Mouse (Mus musculus) E14TG2a.4 (cell line): ENCODE data around the gene Ccdc187.

Source experiments
- H3K27me3 ChIP-seq: 2 replicates; pipeline ENCODE4 v1.6.1; 2014; ENCODE audit warnings: low read length, control low read depth; ENCODE audit not compliant: insufficient read depth
- H3K36me3 ChIP-seq: 2 replicates; pipeline ENCODE4 v1.6.1; 2014; ENCODE audit warnings: low read length, control low read depth; ENCODE audit not compliant: insufficient read depth
- H3K4me1 ChIP-seq: replicated peaks from 2 replicates; pipeline ENCODE4 v1.6.1; 2014; ENCODE audit warnings: low read depth, low read length, control low read depth
- H3K4me3 ChIP-seq: replicated peaks from 2 replicates; pipeline ENCODE4 v1.5.1; 2014; ENCODE audit warnings: mild to moderate bottlenecking, low read length
- H3K9me3 ChIP-seq: 2 replicates; pipeline ENCODE4 v1.6.1; 2014; ENCODE audit warnings: low read length, control low read depth
- CTCF ChIP-seq: conservative IDR thresholded peaks from 2 replicates; pipeline ENCODE4 v1.5.1; 2014; ENCODE audit warnings: low read length
- NANOG ChIP-seq: IDR thresholded peaks from 2 replicates; pipeline ENCODE4 v1.6.1; 2014; ENCODE audit warnings: borderline replicate concordance, low read length, mixed read lengths
- POU5F1 ChIP-seq: IDR thresholded peaks from 2 replicates; pipeline ENCODE4 v1.6.1; 2014; ENCODE audit warnings: low read length, borderline replicate concordance

The Ccdc187 gene

GRCm38 (mm10) chr2:26205761-26206160 lies 88.6 kb downstream of the Ccdc187 start:
- peak overlapping the region; percentile 73 for H3K4me3 ChIP-seq
- H3K36me3 ChIP-seq = peaks cover 14% of the 10 kb centered on the region
- H3K27me3 ChIP-seq = peaks cover 72% of the 10 kb centered on the region
- TF ChIP-seq CTCF (no peak), POU5F1 (no peak), NANOG (no peak)
- H3K4me1 ChIP-seq = peaks cover 39% of the 10 kb centered on the region
- H3K9me3 ChIP-seq = peaks cover under 1% of the 10 kb centered on the region; the same call in 1 of the 2 replicates

GRCm38 (mm10) chr2:26205126-26205525 lies 89.2 kb downstream of the Ccdc187 start:
- no peak for TF ChIP-seq NANOG
- TF ChIP-seq CTCF = no peak
- no peak for TF ChIP-seq POU5F1
- Histone ChIP-seq H3K27me3 (peaks cover 78% of the 10 kb centered on the region), H3K36me3 (peaks cover 8% of the 10 kb centered on the region), H3K9me3 (no peaks in the 10 kb centered on the region), H3K4me1 (peaks cover 43% of the 10 kb centered on the region), H3K4me3 (no peak overlapping the region)

- Histone ChIP-seq H3K36me3 (no peaks in the 10 kb centered on the region), H3K4me3 (peak overlapping the region; percentile 73), H3K9me3 (no peaks in the 10 kb centered on the region), H3K27me3 (peaks cover 99% of the 10 kb centered on the region), H3K4me1 (peaks cover 58% of the 10 kb centered on the region)
- no peak for TF ChIP-seq POU5F1
- TF ChIP-seq NANOG = no peak
- TF ChIP-seq CTCF = no peak
These were observed 91.4 kb downstream of the Ccdc187 start for GRCm38 (mm10) chr2:26202849-26203475.

GRCm38 (mm10) chr2:26201926-26202848 lies 92.2 kb downstream of the Ccdc187 start:
- peak overlapping the region; percentile 73 for H3K4me3 ChIP-seq
- TF ChIP-seq POU5F1 (no peak), CTCF (no peak), NANOG (no peak)
- H3K4me1 ChIP-seq = peaks cover 59% of the 10 kb centered on the region
- H3K9me3 ChIP-seq = no peaks in the 10 kb centered on the region
- H3K36me3 ChIP-seq = no peaks in the 10 kb centered on the region
- peaks cover 99% of the 10 kb centered on the region for H3K27me3 ChIP-seq

GRCm38 (mm10) chr2:26198488-26198887 lies 95.9 kb downstream of the Ccdc187 start:
- Histone ChIP-seq H3K9me3 (no peaks in the 10 kb centered on the region), H3K4me3 (peak overlapping the region; percentile 2; the same call in 1 of the 2 replicates), H3K27me3 (peaks cover 81% of the 10 kb centered on the region), H3K4me1 (peaks cover 78% of the 10 kb centered on the region), H3K36me3 (no peaks in the 10 kb centered on the region)
- TF ChIP-seq NANOG = no peak

GRCm38 (mm10) chr2:26194552-26195339 lies 99.6 kb downstream of the Ccdc187 start:
- no peak for TF ChIP-seq POU5F1
- TF ChIP-seq NANOG = no peak
- no peak for TF ChIP-seq CTCF
- no peak overlapping the region for H3K4me3 ChIP-seq
- peaks cover 67% of the 10 kb centered on the region for H3K4me1 ChIP-seq
- H3K36me3 ChIP-seq = no peaks in the 10 kb centered on the region
- H3K27me3 ChIP-seq = peaks cover 59% of the 10 kb centered on the region
- no peaks in the 10 kb centered on the region for H3K9me3 ChIP-seq
